Mouse (Mus musculus) 3T3-L1 (cell line): ENCODE results near the gene Tfeb.

ENCODE experiments used
- DNase-seq: peaks from one replicate; pipeline ENCODE4 v3.0.0-alpha.2; 2015; ENCODE audit warnings: low read depth, low spot score

The Tfeb gene

DNA sequence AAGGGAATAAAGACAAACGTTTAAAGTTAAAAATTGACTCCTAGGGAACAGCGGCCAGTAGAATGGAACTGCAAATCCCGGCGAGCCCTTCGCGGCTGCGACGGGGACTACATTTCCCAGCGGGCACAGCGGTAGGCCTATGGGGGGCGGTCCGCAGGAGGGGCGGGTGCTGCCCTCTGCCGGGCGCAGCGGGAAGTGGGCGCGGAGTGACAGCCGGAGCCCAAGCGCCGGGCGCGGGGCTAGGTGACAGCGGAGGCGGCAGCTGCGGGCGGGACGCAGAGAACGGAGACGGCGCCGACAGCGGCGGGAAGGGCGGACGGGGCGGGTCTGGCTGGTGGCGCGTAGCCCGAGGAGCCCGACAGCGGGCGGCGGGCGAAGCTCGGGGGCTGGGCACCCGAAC, at the start of gene Tfeb:
Gene Tfeb (plus strand): TSS at position 175 of the 400 bp plus-strand sequence.
- peak; percentile 89 for DNase-seq

GRCm38 (mm10) chr17:47687409-47688343, 49.2 kb upstream of the Tfeb start:
- DNase-seq: peak; percentile 98

DNA sequence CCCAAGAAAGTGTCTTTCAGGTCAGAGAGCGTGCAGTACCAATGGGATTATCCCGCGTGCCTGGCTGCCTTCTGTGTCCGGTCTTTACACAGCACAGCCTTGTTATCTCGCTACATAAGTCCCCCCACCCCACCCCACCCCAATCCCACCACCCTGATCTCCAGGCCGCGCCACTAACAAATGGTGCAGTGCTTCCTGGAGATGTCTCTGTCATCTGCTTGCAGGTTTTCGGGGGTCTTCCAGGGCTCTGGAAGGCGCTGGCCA, 48.6 kb upstream of the Tfeb start, which contains the start of gene Tomm6:
Gene Tomm6 (minus strand): TSS at position 43 of the 264 bp plus-strand sequence.
- no peak for DNase-seq

- DNase-seq: peak; percentile 54
Observed at GRCm38 (mm10) chr17:47688608-47689575, 47.9 kb upstream of the Tfeb start, which contains the start of gene Frs3. Gene Frs3, plus strand, starts transcription at chr17:47689030.

- no peak for DNase-seq
Observed at GRCm38 (mm10) chr17:47689894-47690293, 46.9 kb upstream of the Tfeb start.

DNA sequence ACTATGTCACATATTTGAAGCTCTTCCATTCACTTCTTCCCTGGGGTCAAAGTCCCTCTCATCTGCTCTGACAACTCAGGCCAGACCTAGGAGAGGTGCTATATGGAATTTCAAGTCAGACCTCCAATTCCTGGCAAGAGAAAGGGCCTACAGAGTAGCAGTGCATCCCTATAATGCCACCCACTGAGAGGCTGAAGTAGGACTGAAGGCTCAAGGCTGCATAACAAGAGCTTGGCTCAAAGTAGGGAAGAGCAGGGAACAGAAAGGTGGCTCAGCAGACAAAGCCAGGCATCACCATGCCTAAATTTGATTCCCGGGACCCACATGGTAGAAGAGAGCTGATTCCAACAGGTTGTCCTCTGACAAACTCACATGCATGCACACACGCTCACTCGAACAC, 45.2 kb upstream of the Tfeb start:
- DNase-seq: no peak

- DNase-seq: no peak
Observed at GRCm38 (mm10) chr17:47693671-47694441, 43.0 kb upstream of the Tfeb start.

DNA sequence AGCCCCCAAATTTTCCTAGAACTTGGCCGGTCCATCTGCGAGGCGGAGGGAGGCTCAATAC, 42.6 kb upstream of the Tfeb start, which contains the start of gene Gm21981:
Gene Gm21981 (minus strand): TSS at position 14 of the 61 bp plus-strand sequence.
- DNase-seq: no peak

DNA sequence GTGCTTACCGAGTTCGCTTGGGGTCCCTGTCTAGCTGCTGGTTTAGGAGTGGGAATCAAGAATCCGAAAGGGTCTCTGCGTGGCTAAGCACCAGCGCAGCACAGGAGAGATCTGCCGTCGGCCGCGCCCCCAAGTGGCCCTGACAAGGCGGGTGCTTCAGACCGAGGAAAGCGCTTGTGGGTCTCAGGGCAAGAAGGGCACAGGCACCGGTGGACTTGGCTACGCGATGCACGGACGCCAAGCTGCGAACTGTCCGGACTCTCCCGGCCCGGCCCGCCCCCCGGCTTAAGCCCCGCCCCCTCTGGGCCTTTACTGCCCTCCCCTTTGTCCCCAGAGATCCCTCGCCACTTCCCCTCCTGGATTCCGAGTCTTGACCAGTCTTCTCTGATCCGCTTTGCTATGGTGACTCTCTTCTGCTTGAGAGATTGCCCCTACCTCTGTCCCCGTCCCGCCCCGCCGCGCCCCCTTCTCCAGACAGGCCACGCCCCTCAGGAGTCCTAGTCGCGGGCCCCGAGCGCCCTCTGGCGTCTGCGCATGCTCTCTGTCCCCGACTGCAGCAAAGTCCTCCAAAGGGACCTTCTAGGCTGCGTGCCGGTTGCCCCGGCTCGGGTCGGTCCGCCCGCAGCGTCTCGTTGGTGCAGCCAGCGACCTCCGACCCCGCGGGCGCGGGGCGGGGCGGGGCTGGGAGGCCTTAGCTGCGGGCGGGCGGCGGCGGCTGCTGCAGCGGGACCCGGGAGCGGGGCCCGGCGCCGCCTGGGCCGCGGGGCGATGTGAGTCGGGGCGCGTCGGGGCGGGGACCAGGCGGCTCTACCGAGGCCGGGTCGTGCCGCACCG, 42.1 kb upstream of the Tfeb start, which contains the start of gene Prickle4:
Gene Prickle4 (minus strand): TSS at position 234 of the 834 bp plus-strand sequence.
- peak; percentile 92 for DNase-seq

- DNase-seq: peak; percentile 38
Observed at GRCm38 (mm10) chr17:47695337-47695710, 41.5 kb upstream of the Tfeb start.

GRCm38 (mm10) chr17:47698156-47698555, 38.7 kb upstream of the Tfeb start:
- DNase-seq: no peak

DNA sequence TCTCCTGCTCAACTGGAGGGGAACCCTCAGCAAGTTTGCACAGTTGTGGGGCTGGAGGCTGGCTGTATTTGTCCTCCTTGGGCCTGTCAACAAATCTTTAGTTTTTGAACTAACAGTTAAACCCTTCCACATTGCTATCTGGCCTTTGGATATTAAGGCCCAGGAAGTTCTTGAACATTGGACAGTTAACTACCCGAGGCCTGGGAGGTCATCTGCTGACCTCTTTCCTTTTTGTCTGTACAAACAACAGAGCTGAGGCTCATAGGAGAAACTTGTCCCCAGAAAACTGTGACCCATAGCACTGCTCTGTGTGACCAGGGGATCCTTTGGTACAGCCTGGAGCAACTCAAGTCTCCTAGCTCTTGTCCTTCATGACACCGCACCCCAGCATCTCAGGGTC, 37.8 kb upstream of the Tfeb start:
- no peak for DNase-seq

- DNase-seq: no peak
Observed at GRCm38 (mm10) chr17:47701793-47702192, 35.0 kb upstream of the Tfeb start.

DNA sequence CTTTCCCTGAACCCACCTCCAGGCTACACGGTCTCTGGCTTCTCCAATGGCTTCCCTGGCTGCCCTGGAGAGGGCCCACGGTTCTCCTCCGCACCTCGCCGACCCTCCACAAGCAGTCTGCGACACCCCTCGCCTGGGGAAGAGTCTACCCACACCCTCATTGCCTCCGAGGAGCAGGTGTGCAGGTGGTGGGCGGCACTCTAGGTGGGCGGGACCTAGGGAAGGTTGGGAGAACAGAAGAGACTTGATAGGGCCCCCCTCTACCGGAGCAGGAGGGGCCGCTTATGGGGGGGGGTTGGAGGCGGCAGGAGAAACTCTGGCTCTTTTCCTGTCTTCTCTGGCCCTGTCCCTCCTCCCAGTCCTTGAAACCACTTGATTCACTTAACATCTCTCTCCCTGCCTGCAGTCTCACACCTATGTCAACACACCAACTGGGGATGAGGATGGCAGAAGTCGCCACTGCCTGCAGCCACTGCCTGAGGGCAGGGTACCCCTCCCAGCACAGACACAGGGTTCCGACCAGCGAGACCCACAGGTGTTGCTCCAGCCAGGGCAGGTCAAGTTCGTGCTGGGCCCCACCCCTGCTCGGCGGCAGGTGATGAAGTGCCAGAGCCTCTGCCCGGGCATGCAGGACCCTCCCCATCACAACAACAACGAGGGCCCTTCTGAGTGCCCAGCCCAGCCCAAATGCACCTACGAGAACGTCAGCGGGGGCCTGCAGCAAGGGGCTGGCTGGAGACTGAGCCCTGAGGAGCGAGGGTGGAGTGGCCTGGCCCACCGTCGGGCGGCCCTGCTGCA, 34.1 kb upstream of the Tfeb start:
- no peak for DNase-seq

DNA sequence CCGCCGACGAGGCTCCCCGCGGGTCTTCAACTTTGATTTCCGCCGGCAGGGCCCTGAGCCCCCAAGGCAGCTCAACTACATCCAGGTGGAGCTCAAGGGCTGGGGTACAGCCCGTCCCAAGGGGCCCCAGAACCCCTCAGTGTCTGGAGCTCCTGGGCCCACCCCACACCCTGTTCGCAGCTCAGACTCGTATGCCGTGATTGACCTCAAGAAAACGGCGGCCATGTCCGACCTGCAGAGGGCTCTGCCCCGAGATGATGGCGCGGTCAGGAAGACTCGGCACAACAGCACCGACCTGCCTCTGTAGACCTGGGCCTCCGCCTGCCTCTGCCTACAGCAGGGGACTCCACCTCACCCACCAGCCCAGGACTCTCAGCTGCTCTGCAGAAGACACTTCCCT, 33.3 kb upstream of the Tfeb start:
- no peak for DNase-seq

DNA sequence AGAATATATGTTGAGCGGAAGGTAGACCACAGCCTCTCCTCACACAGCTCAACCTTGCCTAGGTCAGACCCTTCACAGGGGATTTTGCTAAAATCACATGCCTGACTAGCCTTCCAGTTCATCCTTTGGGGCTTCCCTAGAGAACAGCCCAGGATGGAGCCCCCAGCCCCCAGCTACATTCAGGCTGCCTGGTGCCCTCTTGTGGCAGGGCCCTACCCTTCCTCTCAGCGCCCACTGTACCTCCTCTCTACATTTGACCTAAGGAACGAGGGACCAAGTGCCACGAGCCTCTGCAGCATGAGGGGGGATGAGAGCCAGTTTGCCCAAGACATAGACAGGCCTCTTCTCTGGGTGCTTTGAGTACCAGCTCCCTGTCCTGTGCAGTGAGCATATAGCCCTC, 32.1 kb upstream of the Tfeb start:
- no peak for DNase-seq

DNA sequence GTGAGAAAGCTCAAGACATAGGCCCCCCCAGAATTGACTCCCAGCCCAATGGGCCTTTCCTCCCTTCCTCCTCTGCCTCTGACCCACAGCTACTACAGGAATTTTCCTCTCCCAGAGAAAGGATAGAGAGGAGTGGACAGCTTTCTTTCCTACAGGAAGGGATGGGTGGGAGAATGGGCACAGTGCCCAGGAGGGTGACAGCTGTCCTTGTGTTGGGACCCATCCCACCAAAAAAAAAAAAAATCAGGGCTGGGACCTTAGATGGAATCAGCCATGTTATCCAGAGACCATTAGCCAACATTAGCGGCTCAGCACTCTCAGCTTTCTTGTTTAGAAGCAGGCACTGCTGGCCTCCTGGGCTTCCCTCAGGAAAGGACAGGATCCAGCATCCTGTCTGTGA, 30.6 kb upstream of the Tfeb start:
- no peak for DNase-seq

GRCm38 (mm10) chr17:47707961-47708360, 28.9 kb upstream of the Tfeb start:
- DNase-seq: no peak

DNA sequence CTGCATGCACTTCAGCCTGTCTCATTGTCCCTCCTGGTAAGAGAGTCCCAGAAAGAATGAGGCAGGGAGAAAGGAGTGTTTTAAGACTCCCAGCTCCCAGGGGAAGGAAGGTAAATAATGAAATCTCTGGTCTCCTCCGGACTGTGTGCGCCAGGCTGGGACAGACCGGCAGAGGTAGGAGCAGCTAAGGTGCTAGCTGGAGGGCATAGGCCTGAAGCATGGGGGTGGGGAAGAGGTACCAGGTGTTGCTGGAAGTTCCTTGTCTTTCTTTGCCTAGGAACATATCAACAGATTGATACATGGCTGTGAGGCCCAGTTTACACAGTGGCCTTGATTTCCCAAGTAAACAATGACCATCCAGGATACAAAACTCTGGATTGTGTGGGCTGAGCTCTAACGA, 27.9 kb upstream of the Tfeb start:
- no peak for DNase-seq

GRCm38 (mm10) chr17:47710036-47710435, 26.8 kb upstream of the Tfeb start:
- DNase-seq: no peak
